Comparison of ENCODE assay signal across 10 mouse cellular contexts in the genomic region with DNA sequence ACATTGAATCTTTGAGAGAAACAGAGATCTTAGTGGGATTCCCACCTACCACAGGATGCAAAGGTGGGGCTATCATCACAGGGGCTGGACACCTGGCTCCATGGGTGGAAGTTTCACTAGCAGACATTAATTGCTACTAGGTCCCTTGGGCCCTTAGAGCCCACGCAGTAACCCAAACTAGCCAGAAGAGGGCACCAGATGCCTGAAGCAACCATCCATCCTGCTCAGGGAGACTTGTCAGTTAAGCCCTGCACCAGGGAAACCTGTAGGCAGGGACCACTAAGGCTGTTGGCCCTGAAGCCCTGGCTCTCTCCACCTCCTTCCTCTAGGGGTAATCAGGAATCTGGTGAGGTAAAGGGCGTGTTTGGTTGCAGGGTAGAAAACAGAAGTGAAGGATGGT. TPM values are rescaled to one million over a fixed set of nuclear protein-coding genes. Genes with fewer than 3 reads are reported as not detected.
A peak's percentile ranks its signal among the peaks of the same experiment; 100 is the strongest.
DNase-seq lines count a peak whose midpoint lies in the region; ATAC-seq and TF ChIP-seq lines count a peak whose summit lies in the region.
"Had no signal": no experiment of that assay in that cellular context is flagged by ENCODE, and none has a peak within 500 bp of the region (broad histone marks: within the 10 kb centered on the region; RNA-seq: fewer than 3 reads in every experiment).

No protein-coding gene starts in this region.

- no peaks in the 10 kb centered on the region for H3K36me3 ChIP-seq in neural tube, embryonic 15.5 days
- no peaks in the 10 kb centered on the region for H3K36me3 ChIP-seq in limb, embryonic 10.5 days
- H3K36me3 ChIP-seq in small intestine, adult 2 months (ENCODE audit: control insufficient read depth, insufficient read depth, low read length): no peaks in the 10 kb centered on the region
- H3K36me3 ChIP-seq: neural tube, embryonic 12.5 days had no signal

- H3K4me2 ChIP-seq in neural tube, embryonic 15.5 days: no peak overlapping the region
- H3K4me2 ChIP-seq: neural tube, embryonic 12.5 days had no signal

- ATAC-seq in CD4-positive, CD25-positive, alpha-beta regulatory T cell, adult 4 months: no peak
- ATAC-seq in neural tube, embryonic 15.5 days (ENCODE audit: low FRiP score): no peak

- intact Hi-C loops in heart, postnatal 14 days (cut with DNase I): loop anchor here (1.0 to 5.0 kb wide), 2 partner anchors 50 to 254 kb away; no protein-coding TSS in a partner anchor

- no peaks in the 10 kb centered on the region for H3K9me3 ChIP-seq in neural tube, embryonic 15.5 days (replicated peaks)
- no peaks in the 10 kb centered on the region for H3K9me3 ChIP-seq in limb, embryonic 10.5 days (replicated peaks)
- H3K9me3 ChIP-seq: neural tube, embryonic 12.5 days had no signal

- WGBS in neural tube, embryonic 15.5 days: 14% methylated on average over 2 of the region's 2 CpGs
- WGBS in limb, embryonic 10.5 days: 12% methylated on average over 2 of the region's 2 CpGs
- 7% methylated on average over 2 of the region's 2 CpGs for WGBS in small intestine, adult 2 months

- peak; percentile 45 for DNase-seq in CD4-positive, CD25-positive, alpha-beta regulatory T cell, adult 2 months (ENCODE audit: low read depth, low spot score)
- DNase-seq in neural tube, embryonic 10.5 days (ENCODE audit: extremely low spot score, low spot score): peak; percentile 38
- peak; percentile 53 for DNase-seq in cerebellum, adult 9-10 months
- DNase-seq in heart, postnatal 14 days: peak; percentile 60 to 73
- peak; percentile 60 for DNase-seq in limb, embryonic 10.5 days (ENCODE audit: low spot score)

- TF ChIP-seq POLR2A in small intestine, adult 2 months (IDR thresholded peaks at IDR 0.05; ENCODE audit: low read depth, low read length): no peak

- H3K27ac ChIP-seq in neural tube, embryonic 15.5 days (replicated peaks): no peak overlapping the region
- H3K27ac ChIP-seq in limb, embryonic 10.5 days: no peak overlapping the region
- H3K27ac ChIP-seq in small intestine, adult 2 months (ENCODE audit: insufficient read depth, low read depth, low read length): no peak overlapping the region
- H3K27ac ChIP-seq: neural tube, embryonic 12.5 days had no signal

- TF ChIP-seq CTCF in small intestine, adult 2 months (IDR thresholded peaks at IDR 0.05; ENCODE audit: extremely low read depth, insufficient read length, insufficient replicate concordance, low read depth, low read length): peak; percentile 90; the same call in 1 of the 2 replicates

- no peaks in the 10 kb centered on the region for H3K27me3 ChIP-seq in neural tube, embryonic 15.5 days (replicated peaks)
- H3K27me3 ChIP-seq in limb, embryonic 10.5 days (ENCODE audit: low read depth, poor library complexity, severe bottlenecking): peaks cover 10% of the 10 kb centered on the region; the same call in 1 of the 2 replicates
- H3K27me3 ChIP-seq in small intestine, adult 2 months (ENCODE audit: control insufficient read depth, insufficient read depth, low read length): no peaks in the 10 kb centered on the region
- H3K27me3 ChIP-seq: neural tube, embryonic 12.5 days had no signal

- H3K4me1 ChIP-seq in neural tube, embryonic 15.5 days: peaks cover 16% of the 10 kb centered on the region
- peaks cover 18% of the 10 kb centered on the region for H3K4me1 ChIP-seq in limb, embryonic 10.5 days
- H3K4me1 ChIP-seq in small intestine, adult 2 months (ENCODE audit: control insufficient read depth, insufficient read depth, insufficient read length, low read length): peaks cover 16% of the 10 kb centered on the region

- H3K9ac ChIP-seq in neural tube, embryonic 15.5 days (replicated peaks): no peak overlapping the region
- H3K9ac ChIP-seq: neural tube, embryonic 12.5 days had no signal

- no peak overlapping the region for H3K4me3 ChIP-seq in neural tube, embryonic 15.5 days (replicated peaks)
- no peak overlapping the region for H3K4me3 ChIP-seq in limb, embryonic 10.5 days
- no peak overlapping the region for H3K4me3 ChIP-seq in small intestine, adult 2 months (ENCODE audit: low read depth, low read length)
- H3K4me3 ChIP-seq: neural tube, embryonic 12.5 days had no signal

RNA-seq across cellular contexts. Expression of a gene that starts 8.5 kb away (rescaled TPM):
- not detected for polyA plus RNA-seq in CD4-positive, CD25-positive, alpha-beta regulatory T cell, adult 4 months (2017; shearing (Covaris generic))
- 0.09 and 0.31 TPM in 2 replicates for polyA plus RNA-seq in neural tube, embryonic 15.5 days (2015; fragmentation: Nextera tagmentation; extraction: Ambion mirVana)
- under 1 TPM; 0.41 to 0.86 TPM for total RNA-seq in heart, postnatal 14 days (2021)
- 0.06 and 0.51 TPM in 2 replicates for polyA plus RNA-seq in limb, embryonic 10.5 days (2016; fragmentation: Nextera tagmentation; extraction: Ambion mirVana)
- polyA plus RNA-seq in small intestine, adult 2 months (2012; rRNA removed): 17.6 and 25.8 TPM in 2 replicates

RNA-seq across cellular contexts. Expression of a gene that starts 46.6 kb away (rescaled TPM):
- not detected for polyA plus RNA-seq in CD4-positive, CD25-positive, alpha-beta regulatory T cell, adult 4 months (2017; shearing (Covaris generic))
- not detected in 2 replicates for polyA plus RNA-seq in neural tube, embryonic 15.5 days (2015; fragmentation: Nextera tagmentation; extraction: Ambion mirVana)
- total RNA-seq in heart, postnatal 14 days (2021): not detected
- not detected in 2 replicates for polyA plus RNA-seq in limb, embryonic 10.5 days (2016; fragmentation: Nextera tagmentation; extraction: Ambion mirVana)
- polyA plus RNA-seq in small intestine, adult 2 months (2012; rRNA removed): not detected in 2 replicates
- polyA plus RNA-seq: heart, embryonic 14.5 days; neural tube, embryonic 12.5 days had no signal

Comparison
In these comparisons a context has a peak if more than half of its experiments do, and no peak if none do; other contexts are left out.
1. RNA of a gene that starts 8.5 kb away (polyA plus RNA-seq): 17.6 to 25.8 TPM in small intestine, adult 2 months; 0.06 to 0.51 TPM in limb, embryonic 10.5 days, 0.09 to 0.31 TPM in neural tube, embryonic 15.5 days and not detected in CD4-positive, CD25-positive, alpha-beta regulatory T cell, adult 4 months; every median in the first group is over 10 times any median in the second.
2. Peak in every context shown above with its lines, with median percentiles within 50 percentile points of each other: DNase-seq.